Mouse (Mus musculus) WW6 (cell line): ENCODE data around the gene Lama4.

ENCODE experiments used
- DNase-seq: peaks from one replicate; pipeline ENCODE4 v3.0.0-alpha.2; 2013; ENCODE audit warnings: low read depth, low spot score

The Lama4 gene

GRCm38 (mm10) chr10:38994719-38995450 is 29.6 kb downstream of the Lama4 start:
- no peak for DNase-seq

GRCm38 (mm10) chr10:38995896-38996295 is 30.6 kb downstream of the Lama4 start:
- DNase-seq: no peak

- no peak for DNase-seq
Measured at GRCm38 (mm10) chr10:39000951-39001350, 35.6 kb downstream of the Lama4 start.

GRCm38 (mm10) chr10:39002521-39002920 is 37.2 kb downstream of the Lama4 start:
- no peak for DNase-seq

- no peak for DNase-seq
Measured at GRCm38 (mm10) chr10:39003520-39003919, 38.2 kb downstream of the Lama4 start.

GRCm38 (mm10) chr10:39005494-39005893 is 40.2 kb downstream of the Lama4 start:
- DNase-seq: no peak

GRCm38 (mm10) chr10:39006433-39007105 is 41.3 kb downstream of the Lama4 start:
- DNase-seq: no peak

GRCm38 (mm10) chr10:39014836-39015235 is 49.5 kb downstream of the Lama4 start:
- no peak for DNase-seq

- DNase-seq: no peak
Measured at GRCm38 (mm10) chr10:39017986-39018385, 52.7 kb downstream of the Lama4 start.

GRCm38 (mm10) chr10:39018635-39019034 is 53.3 kb downstream of the Lama4 start:
- DNase-seq: no peak

GRCm38 (mm10) chr10:39023618-39024256 is 58.4 kb downstream of the Lama4 start:
- DNase-seq: no peak

GRCm38 (mm10) chr10:39026529-39026928 is 61.2 kb downstream of the Lama4 start:
- DNase-seq: no peak

- DNase-seq: no peak
Measured at GRCm38 (mm10) chr10:39027058-39027457, 61.7 kb downstream of the Lama4 start.

- no peak for DNase-seq
Measured at GRCm38 (mm10) chr10:39028403-39028802, 63.1 kb downstream of the Lama4 start.

- no peak for DNase-seq
Measured at GRCm38 (mm10) chr10:39029297-39030147, 64.2 kb downstream of the Lama4 start.

- DNase-seq: no peak
Measured at GRCm38 (mm10) chr10:39030148-39030685, 64.9 kb downstream of the Lama4 start.

- no peak for DNase-seq
Measured at GRCm38 (mm10) chr10:39039564-39039963, 74.2 kb downstream of the Lama4 start.

GRCm38 (mm10) chr10:39040026-39040425 is 74.7 kb downstream of the Lama4 start:
- DNase-seq: no peak

- DNase-seq: no peak
Measured at GRCm38 (mm10) chr10:39044476-39044995, 79.2 kb downstream of the Lama4 start.

- no peak for DNase-seq
Measured at GRCm38 (mm10) chr10:39045111-39045510, 79.8 kb downstream of the Lama4 start.

GRCm38 (mm10) chr10:39047775-39048174 is 82.5 kb downstream of the Lama4 start:
- no peak for DNase-seq
